Mouse (Mus musculus) heart, postnatal 0 days (tissue): ENCODE measurements around the gene Gm13084. TPM values are rescaled to one million over a fixed set of nuclear protein-coding genes. Genes with fewer than 3 reads are reported as not detected.
"Not testable (repeated sequence)": the region's sequence is repeated elsewhere in the genome, so short reads cannot be mapped to it uniquely, and the experiment has no call there.

ENCODE experiments used
- ATAC-seq: fragments of 200-750 bp; cut with Nextera tagmentation; 2 replicates; pipeline ENCODE4 v1.8.0; 2017; ENCODE audit warnings: low read depth, moderate number of reproducible peaks, moderate library complexity; ENCODE audit not compliant: insufficient read depth
- DNase-seq: peaks from one replicate; pipeline ENCODE4 v3.0.0-alpha.2; 2016; ENCODE audit warnings: low spot score
- H3K27ac ChIP-seq: fragments of 300-500 bp; sonication (generic); 2 replicates; pipeline ENCODE4 v1.5.1; 2014; ENCODE audit warnings: low read depth, mild to moderate bottlenecking
- H3K27me3 ChIP-seq: fragments of 300-500 bp; sonication (generic); 2 replicates; pipeline ENCODE4 v1.6.1; 2014; ENCODE audit warnings: low read length, mixed read lengths; ENCODE audit not compliant: control insufficient read depth, insufficient read depth
- H3K36me3 ChIP-seq: fragments of 300-500 bp; sonication (generic); replicated peaks from 2 replicates; pipeline ENCODE4 v1.6.1; 2014; ENCODE audit warnings: low read length, mixed read lengths; ENCODE audit not compliant: control insufficient read depth, insufficient read depth
- H3K4me1 ChIP-seq: fragments of 300-500 bp; sonication (generic); 2 replicates; pipeline ENCODE4 v1.6.1; 2014; ENCODE audit warnings: antibody characterized with exemption; ENCODE audit not compliant: control insufficient read depth, insufficient read depth
- H3K4me2 ChIP-seq: fragments of 300-500 bp; sonication (generic); 2 replicates; pipeline ENCODE4 v1.6.1; 2014; ENCODE audit warnings: low read depth, mild to moderate bottlenecking, low read length, moderate library complexity
- H3K4me3 ChIP-seq: fragments of 300-500 bp; sonication (generic); 2 replicates; pipeline ENCODE4 v1.5.1; 2014; ENCODE audit warnings: low read depth, low read length
- H3K9ac ChIP-seq: fragments of 300-500 bp; sonication (generic); replicated peaks from 2 replicates; pipeline ENCODE4 v1.6.1; 2014; ENCODE audit warnings: low read depth, low read length, mixed read lengths
- H3K9me3 ChIP-seq: fragments of 300-500 bp; sonication (generic); replicated peaks from 2 replicates; pipeline ENCODE4 v1.6.1; 2016; ENCODE audit warnings: low read length; ENCODE audit not compliant: control insufficient read depth
- CTCF ChIP-seq: IDR thresholded peaks from 2 replicates; pipeline ENCODE4 v1.5.1; 2016; ENCODE audit warnings: antibody characterized with exemption, control low read depth, low read depth
- EP300 ChIP-seq: IDR thresholded peaks from 2 replicates; pipeline ENCODE4 v1.6.1; 2016; ENCODE audit warnings: antibody characterized with exemption, low read depth
- WGBS: fragments of 180-500 bp; shearing (Covaris S2); extraction: QIAGEN DNeasy Blood & Tissue Kit; methylation state at CpG from one replicate; pipeline ENCODE4 v1.1.7; 2014; 5-methylcytosine and 5-hydroxymethylcytosine counted together
- polyA plus RNA-seq: library from polyadenylated mRNA; unstranded; fragments of >200 nt; fragmentation: Nextera tagmentation; extraction: Ambion mirVana; gene quantifications from 2 replicates; pipeline ENCODE4 v1.2.1, GENCODE M21; 2015
- total RNA-seq: library from RNA; depleted of rRNA; stranded (reverse); fragments of >200 nt; gene quantifications from 2 replicates; pipeline ENCODE4 v1.2.3, GENCODE M21; 2014; ENCODE audit warnings: low replicate concordance; rRNA removed

Gm13084 gene
- total RNA-seq (not detected in 2 replicates), polyA plus RNA-seq (not detected in 2 replicates)

DNA sequence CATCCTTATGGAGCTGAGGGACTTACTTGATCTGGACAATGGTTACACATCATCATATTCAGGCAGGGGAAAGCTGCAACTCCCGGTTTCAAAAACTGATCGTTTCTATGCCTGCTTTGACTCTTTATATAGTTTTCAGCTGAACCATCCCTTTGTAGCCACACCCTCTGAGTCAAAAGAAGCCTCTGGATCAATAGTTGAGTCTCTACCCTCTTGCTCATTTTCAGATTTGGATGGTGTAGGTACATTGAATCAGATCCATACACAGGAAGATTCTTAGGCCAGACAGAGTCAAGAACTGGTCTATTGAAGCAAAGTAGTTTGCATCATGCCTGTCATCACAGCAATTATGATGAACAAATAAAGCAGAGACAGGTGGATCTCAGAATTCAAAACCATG is at the start of gene Gm13084:
Gene Gm13084, minus strand, starts transcription at position 101 of the 400 bp plus-strand sequence.
- Histone ChIP-seq H3K9me3 (peaks cover 10% of the 10 kb centered on the region; the same call in 1 of the 2 replicates), H3K4me1 (no peaks in the 10 kb centered on the region), H3K4me2 (no peak within 1 kb of the TSS), H3K4me3 (no peak within 1 kb of the TSS), H3K9ac (no peak within 1 kb of the TSS), H3K27ac (no peak within 1 kb of the TSS), H3K36me3 (no peaks in the 10 kb centered on the region), H3K27me3 (no peaks in the 10 kb centered on the region)
- WGBS: 76% methylated on average over 2 of the region's 2 CpGs
- ATAC-seq (no peak), DNase-seq (no peak)
- TF ChIP-seq CTCF (no peak), EP300 (no peak)

- H3K9ac ChIP-seq, H3K4me2 ChIP-seq, DNase-seq, H3K4me3 ChIP-seq, H3K27me3 ChIP-seq, H3K9me3 ChIP-seq, H3K36me3 ChIP-seq, H3K27ac ChIP-seq, ATAC-seq, H3K4me1 ChIP-seq: not testable (repeated sequence)
These were observed 30.3 kb upstream of the Gm13084 start, which contains the start of gene Gm13103 for GRCm38 (mm10) chr4:143846197-143846596. Gm13103 (plus strand) TSS chr4:143846497.

DNA sequence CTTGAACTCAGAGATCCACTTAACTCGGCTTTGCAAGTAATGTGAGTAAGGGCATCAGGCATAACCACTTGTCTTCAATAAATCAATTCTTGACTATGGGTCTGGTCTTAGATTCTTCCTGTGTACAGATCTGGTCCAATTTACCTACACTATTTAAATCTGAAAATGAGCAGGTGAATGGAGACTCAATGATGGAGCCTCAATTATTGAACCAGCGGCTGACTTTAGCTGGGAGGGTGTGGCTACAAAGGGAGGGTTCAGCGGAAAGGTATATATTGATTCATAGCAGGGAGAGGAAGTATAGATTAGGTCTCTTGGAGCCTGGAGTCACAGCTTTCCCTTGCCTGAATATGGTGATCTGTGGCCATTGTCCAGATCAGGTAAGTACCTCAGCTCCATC is 26.8 kb downstream of the Gm13084 start, which contains the start of gene Gm13023:
Gene Gm13023, plus strand, starts transcription at position 301 of the 400 bp plus-strand sequence.
- not testable (repeated sequence) for H3K9ac ChIP-seq, DNase-seq, H3K4me3 ChIP-seq, H3K27me3 ChIP-seq, H3K36me3 ChIP-seq, H3K9me3 ChIP-seq, H3K4me1 ChIP-seq, ATAC-seq, H3K27ac ChIP-seq, H3K4me2 ChIP-seq
- 72% methylated on average over 3 of the region's 3 CpGs for WGBS

Other genes starting within 250 kb of the Gm13084 start
- not detected in 2 replicates for gene Gm13083, start 201.1 kb downstream of the Gm13084 start, total RNA-seq
- gene Gm13083, start 201.1 kb downstream of the Gm13084 start, polyA plus RNA-seq: not detected in 2 replicates
- gene Gm13088, start 158.8 kb downstream of the Gm13084 start, total RNA-seq: not detected in 2 replicates
- not detected in 2 replicates for gene Gm13088, start 158.8 kb downstream of the Gm13084 start, polyA plus RNA-seq
- gene Gm13089, start 113.4 kb downstream of the Gm13084 start, total RNA-seq: not detected in 2 replicates
- gene Gm13089, start 113.4 kb downstream of the Gm13084 start, polyA plus RNA-seq: not detected in 2 replicates
- not detected in 2 replicates for gene Gm13078, start 96.6 kb downstream of the Gm13084 start, total RNA-seq
- not detected in 2 replicates for gene Gm13078, start 96.6 kb downstream of the Gm13084 start, polyA plus RNA-seq
- not detected in 2 replicates for gene Gm13023, start 26.7 kb downstream of the Gm13084 start, total RNA-seq
- not detected in 2 replicates for gene Gm13023, start 26.7 kb downstream of the Gm13084 start, polyA plus RNA-seq
- gene Gm13103, start 30.4 kb upstream of the Gm13084 start, total RNA-seq: not detected in 2 replicates
- gene Gm13103, start 30.4 kb upstream of the Gm13084 start, polyA plus RNA-seq: not detected in 2 replicates
- gene Pramef6, start 84.3 kb upstream of the Gm13084 start, total RNA-seq: not detected in 2 replicates
- not detected in 2 replicates for gene Pramef6, start 84.3 kb upstream of the Gm13084 start, polyA plus RNA-seq
- not detected in 2 replicates for gene Pramef25, start 134.9 kb upstream of the Gm13084 start, total RNA-seq
- not detected in 2 replicates for gene Pramef25, start 134.9 kb upstream of the Gm13084 start, polyA plus RNA-seq
- gene Gm13101, start 150.9 kb upstream of the Gm13084 start, total RNA-seq: not detected in 2 replicates
- not detected in 2 replicates for gene Gm13101, start 150.9 kb upstream of the Gm13084 start, polyA plus RNA-seq
- gene Pramef17, start 178.3 kb upstream of the Gm13084 start, total RNA-seq: not detected in 2 replicates
- gene Pramef17, start 178.3 kb upstream of the Gm13084 start, polyA plus RNA-seq: not detected in 2 replicates
- not detected in 2 replicates for gene Pramel4, start 243.0 kb upstream of the Gm13084 start, total RNA-seq
- gene Pramel4, start 243.0 kb upstream of the Gm13084 start, polyA plus RNA-seq: not detected in 2 replicates